Mouse (Mus musculus) spleen, postnatal 36 days (tissue): ENCODE measurements at regions not wholly inside any gene's neighbourhood (a gene's known extent, or its start where the extent isn't known, plus 50 kb on each side); places are given as distances from the start of the nearest gene placed in this dataset.

Source experiments
- DNase-seq, 2 experiments: peaks; one replicate each; pipeline ENCODE4 v3.0.0; 2022; ENCODE audit warnings: low spot score in 2 of 2, mixed read lengths in 1 of 2

DNA sequence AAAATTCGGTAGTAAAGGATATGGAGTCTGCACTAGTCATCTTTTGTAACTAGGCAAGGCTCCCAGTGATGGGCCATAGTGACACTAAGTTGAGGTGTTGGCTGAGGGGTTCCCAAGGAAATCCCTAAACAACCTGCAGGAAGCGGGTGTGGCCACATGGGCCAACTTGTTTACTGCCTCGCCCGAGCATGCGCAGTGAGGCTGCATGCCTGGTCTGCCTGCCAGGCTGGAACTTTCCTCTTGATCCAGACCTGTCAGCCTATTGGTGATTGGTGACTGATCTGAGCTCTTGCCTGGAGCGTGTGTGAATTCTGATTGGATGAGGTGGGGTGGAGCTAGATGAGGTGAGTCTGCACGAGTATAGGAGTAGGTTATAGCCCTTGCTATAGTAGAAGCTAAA is 103.1 kb upstream of the Zwint start:
- no peak for DNase-seq

DNA sequence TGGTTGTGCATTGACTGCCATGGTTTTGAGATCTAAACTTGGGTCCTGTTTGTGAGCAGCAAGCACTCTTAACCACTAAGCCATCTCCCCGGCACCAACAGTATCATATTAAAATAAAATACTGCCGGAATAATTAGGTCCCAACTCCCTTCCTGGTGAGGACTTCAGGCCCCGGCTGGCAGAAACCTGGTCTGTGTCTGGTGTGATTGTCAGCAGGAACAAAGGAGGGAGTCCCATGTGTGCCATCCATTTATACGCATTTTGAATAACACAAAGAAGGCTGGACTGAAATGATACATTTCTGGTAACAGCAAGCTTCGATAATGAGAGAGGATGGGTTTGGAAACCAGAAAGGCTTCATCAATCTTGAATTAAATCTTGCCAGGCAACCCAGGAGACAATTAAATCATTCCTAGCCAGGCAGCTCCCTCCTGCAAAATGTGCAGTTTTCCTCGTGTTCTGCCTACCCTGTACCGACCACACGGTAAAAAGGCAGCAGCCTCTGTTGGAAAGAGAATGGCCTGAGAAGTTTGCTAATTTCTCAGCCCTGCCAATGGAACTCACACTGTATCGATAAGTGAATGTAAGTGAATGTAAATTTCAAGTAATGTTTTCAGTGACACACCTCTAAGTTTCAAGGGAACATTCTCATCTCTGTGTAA is 80.5 kb upstream of the Zwint start:
- DNase-seq = no peak

DNA sequence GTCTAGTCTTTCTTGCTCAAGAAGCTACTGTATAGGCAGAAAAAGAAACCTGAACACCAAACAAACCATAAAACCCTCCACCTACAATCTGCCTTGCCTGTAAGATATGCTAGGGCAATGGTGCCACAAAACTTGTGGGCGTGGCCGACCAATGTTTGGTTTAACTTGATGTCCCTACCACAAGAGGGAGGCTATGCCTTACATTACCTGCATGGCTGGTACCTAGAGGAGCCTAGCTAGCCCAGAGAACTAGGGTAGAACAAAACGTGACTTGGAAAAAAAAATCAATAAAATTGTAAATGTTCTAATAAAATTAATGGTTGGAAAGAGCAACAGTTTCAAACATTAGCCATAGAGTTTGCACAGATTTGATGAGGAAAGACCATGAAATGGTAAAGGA is 76.9 kb upstream of the Zwint start:
- no peak for DNase-seq

DNA sequence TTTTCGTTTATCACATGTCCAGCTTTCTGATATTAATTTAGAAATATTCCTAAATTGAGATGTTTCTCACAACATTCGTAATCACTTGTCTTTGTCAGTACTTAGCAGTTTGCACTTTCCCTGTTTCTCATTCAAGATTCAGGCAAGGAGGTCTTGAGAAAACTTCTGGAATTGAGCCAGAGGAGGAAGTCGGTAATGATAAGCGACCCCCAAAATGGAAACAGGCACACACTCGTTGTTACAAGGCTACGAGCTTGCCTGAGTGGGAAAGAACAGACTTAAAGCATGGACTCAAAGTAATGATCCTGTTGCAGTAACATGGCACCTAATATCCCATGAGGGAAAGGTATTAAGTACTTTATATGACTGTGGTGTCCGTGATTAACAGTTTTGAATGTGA is 76.1 kb upstream of the Zwint start:
- no peak for DNase-seq

DNA sequence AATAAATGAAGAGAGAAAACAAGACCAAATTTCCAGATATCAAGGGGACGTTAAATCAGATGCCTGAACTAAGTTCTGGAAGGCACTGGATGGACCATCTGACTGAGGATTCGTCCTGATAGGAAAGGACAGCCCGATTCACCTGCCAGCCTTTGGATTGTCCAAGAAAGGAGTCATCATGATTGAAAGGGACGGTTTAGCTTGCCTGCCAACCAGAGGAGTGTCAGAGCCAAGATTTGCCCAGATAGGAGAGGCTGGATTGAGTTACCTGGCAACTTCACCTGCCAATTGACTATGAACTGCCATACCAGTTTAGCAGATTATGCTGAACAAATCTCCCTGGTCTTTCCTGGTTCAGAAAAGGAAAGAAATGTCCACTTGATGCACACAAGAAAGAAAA is 73.3 kb upstream of the Zwint start:
- DNase-seq = no peak

DNA sequence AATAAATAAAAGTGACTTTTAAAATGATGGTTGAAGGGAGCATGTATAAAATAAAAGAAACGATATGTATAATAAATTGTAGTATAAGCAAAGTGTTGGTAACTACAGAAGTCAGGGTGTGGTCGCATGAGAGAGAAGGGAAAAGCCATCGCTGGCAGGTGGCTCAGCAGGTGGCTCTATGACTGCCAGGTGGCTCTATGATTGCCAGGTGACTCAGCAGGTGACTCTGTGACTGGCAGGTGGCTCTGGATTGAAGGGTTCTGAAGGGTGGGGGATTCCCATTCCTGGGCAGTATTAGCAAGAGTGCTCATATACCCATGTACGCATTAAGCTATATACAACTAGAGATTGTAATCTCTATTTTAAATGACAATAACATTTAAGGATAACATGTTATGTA is 66.1 kb upstream of the Zwint start:
- no peak for DNase-seq

DNA sequence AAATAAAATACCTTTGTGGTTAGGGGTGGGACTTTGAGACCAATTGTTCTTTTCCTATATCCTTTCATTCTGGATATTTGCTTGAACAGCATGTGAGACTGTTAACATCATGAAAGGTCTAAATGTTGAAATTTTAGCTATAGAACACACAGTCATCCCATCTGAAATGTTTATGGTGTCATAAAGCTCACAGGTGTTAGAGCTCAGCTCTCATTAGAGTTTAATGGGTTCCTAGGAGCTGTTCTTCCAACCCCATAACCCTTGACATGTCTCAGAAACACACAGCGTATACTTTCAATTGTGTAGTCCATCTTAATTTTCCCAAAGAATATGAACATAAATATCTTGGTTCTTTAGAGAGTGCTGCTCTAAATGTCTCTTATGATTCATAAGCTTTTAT is 61.6 kb upstream of the Zwint start:
- no peak for DNase-seq
